Comparison of ENCODE assay signal across 8 mouse cellular contexts in the genomic region with DNA sequence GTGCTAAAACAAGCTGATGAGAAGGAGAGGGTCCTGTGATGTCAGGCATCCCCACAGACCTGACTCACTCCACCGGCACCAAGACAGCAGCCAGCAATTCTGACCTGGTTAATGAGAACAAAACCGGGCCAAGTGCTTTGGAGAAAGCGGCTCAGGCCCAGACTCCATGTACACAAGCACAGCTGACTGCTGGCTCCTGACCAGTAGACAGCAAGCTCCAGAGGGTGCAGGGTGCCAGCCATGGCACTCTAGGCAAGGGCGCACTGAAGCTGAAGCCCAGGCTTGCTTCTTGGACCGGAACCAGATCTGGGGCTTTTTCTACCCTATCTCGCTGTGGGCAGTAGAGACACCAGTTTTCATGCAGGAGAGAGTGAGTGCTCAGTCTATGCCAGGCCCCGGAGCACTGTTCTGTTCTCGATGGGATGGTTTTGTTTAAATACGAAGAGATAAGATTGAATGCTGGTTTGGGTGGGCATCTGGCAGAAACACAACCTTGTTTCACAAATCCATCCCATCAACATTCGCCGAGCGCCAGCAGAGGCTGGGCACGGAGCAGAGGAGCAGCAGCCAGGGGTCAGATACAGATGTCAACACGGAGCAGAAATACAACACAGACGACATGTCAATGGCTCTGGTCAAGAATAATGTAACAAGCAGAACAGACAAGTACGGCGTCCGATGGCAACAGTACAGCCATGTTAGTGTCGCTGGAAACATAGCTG.
DNase-seq lines count a peak whose midpoint lies in the region; ATAC-seq lines count a peak whose summit lies in the region.
"Had no signal": no experiment of that assay in that cellular context is flagged by ENCODE, and none has a peak within 500 bp of the region (broad histone marks: within the 10 kb centered on the region; RNA-seq: fewer than 3 reads in every experiment).

No protein-coding gene starts in this region.

- intact Hi-C loops in left cerebral cortex, postnatal 10 days (cut with DNase I), result no loop called here
- intact Hi-C loops in gastrocnemius, postnatal 36 days (cut with DNase I), result no loop called here

- no peak for ATAC-seq in monocyte, adult 5-6 weeks (replicated peaks; ENCODE audit: insufficient number of reproducible peaks, low FRiP score, low TSS enrichment, poor library complexity, severe bottlenecking)
- ATAC-seq in erythroblast, adult 5-6 weeks (replicated peaks; ENCODE audit: low FRiP score, poor library complexity, severe bottlenecking), result no peak
- ATAC-seq: Patski had no signal

- DNase-seq in left cerebral cortex, postnatal 10 days (ENCODE audit: extremely low spot score in 1 of 2, low spot score in 2 of 2), result peak; percentile 11 to 28
- DNase-seq in left cerebral cortex, adult 8-10 months (ENCODE audit: low spot score in 2 of 2), result no peak
- DNase-seq in cerebellum, adult 8-10 months, result peak; percentile 27
- peak; percentile 38 to 40 for DNase-seq in gastrocnemius, postnatal 36 days
- DNase-seq in lung, postnatal 25 days (ENCODE audit: low spot score), result peak; percentile 16

Comparison
In these comparisons a context has a peak if more than half of its experiments do, and no peak if none do; other contexts are left out.
1. DNase-seq: peak in left cerebral cortex, postnatal 10 days (2 of 2), cerebellum, adult 8-10 months (single experiment), gastrocnemius, postnatal 36 days (2 of 2) and lung, postnatal 25 days (single experiment); none in left cerebral cortex, adult 8-10 months (0 of 2).